Comparison of ENCODE assay signal across 7 mouse cellular contexts in the genomic region with DNA sequence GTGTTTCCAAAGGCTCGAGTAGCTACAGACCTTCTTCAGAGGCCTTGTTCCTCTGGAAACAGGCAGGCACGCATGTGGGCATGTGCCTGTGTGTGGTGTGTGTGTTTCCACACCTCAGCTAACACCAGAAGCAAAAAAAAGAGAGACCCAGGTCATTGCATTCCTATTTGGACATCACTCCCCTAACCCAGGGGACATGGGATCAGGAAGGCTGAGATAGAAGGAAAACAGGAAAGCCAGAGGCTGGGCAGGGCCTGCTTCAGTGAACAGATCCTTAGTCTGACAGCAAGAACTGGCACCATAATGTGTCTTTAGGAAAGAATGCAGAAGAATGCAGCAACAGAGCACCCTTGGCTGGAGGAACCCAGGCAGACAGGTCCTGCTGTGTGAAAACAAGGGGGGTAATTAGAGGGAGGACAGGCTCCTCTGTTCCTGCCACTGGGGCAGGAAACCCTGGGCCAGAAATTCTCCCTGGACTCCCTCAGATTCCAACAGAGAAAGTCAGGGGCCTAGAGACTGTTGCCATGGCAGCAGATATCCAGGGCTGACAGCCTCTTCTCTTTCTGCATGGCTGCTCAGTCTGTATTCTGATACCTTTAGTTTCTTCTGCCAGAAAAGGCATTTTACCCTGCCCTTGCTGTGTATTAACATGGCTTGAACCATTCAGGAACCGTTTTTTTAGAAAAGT. TPM values are rescaled to one million over a fixed set of nuclear protein-coding genes. Genes with fewer than 3 reads are reported as not detected.
DNase-seq lines count a peak whose midpoint lies in the region; ATAC-seq and TF ChIP-seq lines count a peak whose summit lies in the region.
"Not testable (repeated sequence)": the region's sequence is repeated elsewhere in the genome, so short reads cannot be mapped to it uniquely, and the experiment has no call there.

No protein-coding gene starts in this region.

- CTCF ChIA-PET in Patski (lab: Charles Lee), result not testable (repeated sequence)

- not testable (repeated sequence) for DNase-seq in Patski (ENCODE audit: low read depth, low spot score); kidney, postnatal 0 days (ENCODE audit: low spot score)

- H3K4me3 ChIP-seq in forebrain, embryonic 12.5 days (replicated peaks); hindbrain, embryonic 15.5 days; kidney, postnatal 0 days (replicated peaks; ENCODE audit: low read depth, low read length); midbrain, embryonic 13.5 days (replicated peaks); neural tube, embryonic 12.5 days: not testable (repeated sequence)

- not testable (repeated sequence) for H3K4me1 ChIP-seq in forebrain, embryonic 12.5 days; hindbrain, embryonic 15.5 days (replicated peaks); kidney, postnatal 0 days (replicated peaks; ENCODE audit: insufficient read depth, low read length); midbrain, embryonic 13.5 days (replicated peaks); neural tube, embryonic 12.5 days

- H3K27ac ChIP-seq in forebrain, embryonic 12.5 days, result 0 out of 2 replicates have a peak overlapping the region, but pooled peaks have one; percentile 31
- H3K27ac ChIP-seq in hindbrain, embryonic 15.5 days (replicated peaks), result peak overlapping the region; percentile 61
- H3K27ac ChIP-seq in kidney, postnatal 0 days; neural tube, embryonic 12.5 days: not testable (repeated sequence)
- peak overlapping the region; percentile 74 for H3K27ac ChIP-seq in midbrain, embryonic 13.5 days

- H3K9me3 ChIP-seq in forebrain, embryonic 12.5 days; hindbrain, embryonic 15.5 days; kidney, postnatal 0 days (replicated peaks; ENCODE audit: low read length); midbrain, embryonic 13.5 days; neural tube, embryonic 12.5 days: not testable (repeated sequence)

- not testable (repeated sequence) for H3K27me3 ChIP-seq in Patski; forebrain, embryonic 12.5 days; hindbrain, embryonic 15.5 days; kidney, postnatal 0 days (ENCODE audit: insufficient read depth, low read length); midbrain, embryonic 13.5 days; neural tube, embryonic 12.5 days (replicated peaks)

- 37% methylated on average over 3 of the region's 3 CpGs for WGBS in forebrain, embryonic 12.5 days
- WGBS in hindbrain, embryonic 15.5 days, result 22% methylated on average over 3 of the region's 3 CpGs
- WGBS in kidney, postnatal 0 days, result 36% methylated on average over 3 of the region's 3 CpGs
- 32% methylated on average over 3 of the region's 3 CpGs for WGBS in midbrain, embryonic 13.5 days
- WGBS in neural tube, embryonic 12.5 days, result 50% methylated on average over 3 of the region's 3 CpGs

- peak; percentile 83 for ATAC-seq in Patski
- ATAC-seq in forebrain, embryonic 12.5 days (ENCODE audit: low FRiP score), result peak; percentile 92
- peak; percentile 59 for ATAC-seq in frontal cortex, adult (ENCODE audit: low TSS enrichment)
- ATAC-seq in hindbrain, embryonic 15.5 days (ENCODE audit: low FRiP score, low read depth), result peak; percentile 92
- ATAC-seq in kidney, postnatal 0 days (replicated peaks; ENCODE audit: low FRiP score, low read depth), result peak; percentile 73
- ATAC-seq in midbrain, embryonic 13.5 days, result peak; percentile 94
- peak; percentile 82 for ATAC-seq in neural tube, embryonic 12.5 days (ENCODE audit: low FRiP score, low read depth)

- POLR2A ChIA-PET in Patski (lab: Charles Lee), result not testable (repeated sequence)

- not testable (repeated sequence) for TF ChIP-seq CTCF in Patski (IDR thresholded peaks at IDR 0.05); kidney, postnatal 0 days (IDR thresholded peaks at IDR 0.05; ENCODE audit: low read depth)

- H3K4me2 ChIP-seq in forebrain, embryonic 12.5 days; hindbrain, embryonic 15.5 days; kidney, postnatal 0 days (ENCODE audit: low read length); midbrain, embryonic 13.5 days (replicated peaks); neural tube, embryonic 12.5 days (replicated peaks): not testable (repeated sequence)

- in situ Hi-C loops in Patski (cut with MboI; ENCODE audit: low pct_unique_long_range_greater_than_20kb), result not testable (repeated sequence)

- H3K36me3 ChIP-seq in forebrain, embryonic 12.5 days (replicated peaks); hindbrain, embryonic 15.5 days; kidney, postnatal 0 days (ENCODE audit: insufficient read depth, low read length); midbrain, embryonic 13.5 days; neural tube, embryonic 12.5 days: not testable (repeated sequence)

- H3K9ac ChIP-seq in forebrain, embryonic 12.5 days; hindbrain, embryonic 15.5 days; kidney, postnatal 0 days (ENCODE audit: low read depth, low read length); midbrain, embryonic 13.5 days (replicated peaks); neural tube, embryonic 12.5 days: not testable (repeated sequence)

RNA-seq across cellular contexts. Expression of gene Tceal1, which starts 16.0 kb away (rescaled TPM):
- not detected for polyA plus RNA-seq in Patski (2021)
- polyA plus RNA-seq in forebrain, embryonic 12.5 days (2016; fragmentation: Nextera tagmentation; extraction: Ambion mirVana), result 11.3 and 11.9 TPM in 2 replicates
- 21.8 and 23.2 TPM in 2 replicates for polyA plus RNA-seq in hindbrain, embryonic 15.5 days (2015; fragmentation: Nextera tagmentation; extraction: Ambion mirVana)
- polyA plus RNA-seq in kidney, postnatal 0 days (2015; fragmentation: Nextera tagmentation; extraction: Ambion mirVana), result 13.4 and 17.1 TPM in 2 replicates
- 18.6 and 20.0 TPM in 2 replicates for polyA plus RNA-seq in midbrain, embryonic 13.5 days (2015; fragmentation: Nextera tagmentation; extraction: Ambion mirVana)
- polyA plus RNA-seq in neural tube, embryonic 12.5 days (2016; fragmentation: Nextera tagmentation; extraction: Ambion mirVana), result 12.0 and 12.2 TPM in 2 replicates

RNA-seq across cellular contexts. Expression of gene Morf4l2, which starts 51.7 kb away (rescaled TPM):
- polyA plus RNA-seq in Patski (2021), result 274 TPM
- polyA plus RNA-seq in forebrain, embryonic 12.5 days (2016; fragmentation: Nextera tagmentation; extraction: Ambion mirVana), result 561 and 566 TPM in 2 replicates
- polyA plus RNA-seq in hindbrain, embryonic 15.5 days (2015; fragmentation: Nextera tagmentation; extraction: Ambion mirVana), result 523 and 538 TPM in 2 replicates
- polyA plus RNA-seq in kidney, postnatal 0 days (2015; fragmentation: Nextera tagmentation; extraction: Ambion mirVana), result 478 and 504 TPM in 2 replicates
- polyA plus RNA-seq in midbrain, embryonic 13.5 days (2015; fragmentation: Nextera tagmentation; extraction: Ambion mirVana), result 563 and 601 TPM in 2 replicates
- 531 and 541 TPM in 2 replicates for polyA plus RNA-seq in neural tube, embryonic 12.5 days (2016; fragmentation: Nextera tagmentation; extraction: Ambion mirVana)

Comparison
In these comparisons a context has a peak if more than half of its experiments do, and no peak if none do; other contexts are left out.
1. RNA of gene Tceal1, which starts 16.0 kb away (polyA plus RNA-seq): 21.8 to 23.2 TPM in hindbrain, embryonic 15.5 days, 18.6 to 20.0 TPM in midbrain, embryonic 13.5 days, 13.4 to 17.1 TPM in kidney, postnatal 0 days, 12.0 to 12.2 TPM in neural tube, embryonic 12.5 days and 11.3 to 11.9 TPM in forebrain, embryonic 12.5 days; not detected in Patski (single experiment); every median in the first group is over 10 times any median in the second.
2. Peak in every context shown above with its lines, with median percentiles within 50 percentile points of each other: ATAC-seq.